Mouse (Mus musculus): Measurements from ENCODE around the gene Cep131.
A peak's percentile ranks its signal among the peaks of the same experiment; 100 is the strongest.

The Cep131 gene

DNA sequence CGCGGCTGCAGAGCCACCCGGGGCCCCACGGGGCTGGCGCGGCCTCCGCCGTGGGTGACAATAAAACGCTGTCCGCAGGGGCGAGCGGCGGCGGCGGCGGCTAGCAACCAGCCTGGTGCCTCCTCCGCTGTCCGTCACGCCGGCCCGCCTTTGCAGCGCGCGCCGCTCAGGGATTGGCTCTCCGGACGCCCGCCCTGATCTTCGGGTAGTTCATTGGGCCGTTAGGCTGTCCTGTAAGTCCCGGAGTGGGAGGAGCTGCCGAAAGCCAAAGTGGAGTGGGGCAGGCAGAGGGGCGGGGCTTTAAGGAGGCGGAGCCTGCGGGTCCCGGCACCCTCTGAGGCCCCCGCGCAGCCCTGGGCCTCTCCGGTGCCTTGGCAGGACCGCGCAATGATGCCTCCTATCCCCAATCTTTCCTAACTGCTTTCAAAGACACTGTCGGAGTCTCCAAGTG lies at the start of gene Cep131:
Gene Cep131, minus strand, starts transcription at position 126 of the 451 bp plus-strand sequence.
- DNase-seq (ENCODE audit: extremely low spot score, low read depth, low spot score): peak; percentile 83

DNA sequence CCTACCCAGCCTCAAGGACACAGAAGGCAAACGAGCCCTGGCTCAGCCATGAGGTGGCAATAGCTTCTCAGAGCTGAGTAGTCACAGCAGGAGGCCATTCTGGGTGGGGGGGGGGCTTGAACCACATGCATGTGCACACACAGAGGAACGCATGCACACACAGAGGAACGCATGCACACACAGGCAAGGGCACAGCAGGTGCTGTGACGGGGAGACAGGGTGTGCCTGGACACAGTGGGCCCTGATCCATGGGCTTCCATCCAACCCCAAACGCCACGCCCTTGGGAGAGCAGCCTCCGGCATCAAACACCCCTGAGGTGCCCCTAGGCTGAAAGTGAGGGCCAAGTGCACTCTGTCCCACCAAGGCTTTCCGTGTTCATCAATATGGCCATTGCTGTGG lies 49.6 kb upstream of the Cep131 start:
- no peak for DNase-seq (ENCODE audit: extremely low spot score, low read depth, low spot score)

GRCm38 (mm10) chr11:120134847-120135530 lies 48.4 kb upstream of the Cep131 start:
- no peak for DNase-seq (ENCODE audit: extremely low spot score, low read depth, low spot score)

DNA sequence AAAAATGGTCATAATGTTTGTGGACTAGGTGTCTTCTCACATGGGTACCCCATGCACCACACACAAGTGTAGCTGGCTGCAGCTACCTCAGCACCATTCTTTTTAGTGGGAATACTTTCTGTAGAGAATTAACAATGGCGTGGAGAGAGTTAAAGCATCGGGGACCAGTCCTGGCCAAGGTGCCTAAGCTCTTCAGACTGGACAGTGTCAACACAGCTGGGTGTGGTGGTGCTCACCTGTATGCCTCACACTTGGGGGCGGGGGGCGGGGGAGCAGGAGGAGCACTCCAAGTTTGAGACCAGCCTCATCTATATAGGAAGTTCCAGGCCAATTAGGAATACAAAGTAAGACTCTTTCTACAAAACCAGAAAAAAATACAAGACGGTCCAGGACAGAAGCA lies 47.5 kb upstream of the Cep131 start:
- DNase-seq (ENCODE audit: extremely low spot score, low read depth, low spot score): no peak

- no peak for DNase-seq (ENCODE audit: extremely low spot score, low read depth, low spot score)
Observed at GRCm38 (mm10) chr11:120129281-120129680, 42.7 kb upstream of the Cep131 start.

GRCm38 (mm10) chr11:120126845-120127244 lies 40.2 kb upstream of the Cep131 start:
- DNase-seq (ENCODE audit: extremely low spot score, low read depth, low spot score): no peak

GRCm38 (mm10) chr11:120122126-120122525 lies 35.5 kb upstream of the Cep131 start:
- DNase-seq (ENCODE audit: extremely low spot score, low read depth, low spot score): no peak

- DNase-seq (ENCODE audit: extremely low spot score, low read depth, low spot score): no peak
Observed at GRCm38 (mm10) chr11:120120642-120121420, 34.2 kb upstream of the Cep131 start.

DNA sequence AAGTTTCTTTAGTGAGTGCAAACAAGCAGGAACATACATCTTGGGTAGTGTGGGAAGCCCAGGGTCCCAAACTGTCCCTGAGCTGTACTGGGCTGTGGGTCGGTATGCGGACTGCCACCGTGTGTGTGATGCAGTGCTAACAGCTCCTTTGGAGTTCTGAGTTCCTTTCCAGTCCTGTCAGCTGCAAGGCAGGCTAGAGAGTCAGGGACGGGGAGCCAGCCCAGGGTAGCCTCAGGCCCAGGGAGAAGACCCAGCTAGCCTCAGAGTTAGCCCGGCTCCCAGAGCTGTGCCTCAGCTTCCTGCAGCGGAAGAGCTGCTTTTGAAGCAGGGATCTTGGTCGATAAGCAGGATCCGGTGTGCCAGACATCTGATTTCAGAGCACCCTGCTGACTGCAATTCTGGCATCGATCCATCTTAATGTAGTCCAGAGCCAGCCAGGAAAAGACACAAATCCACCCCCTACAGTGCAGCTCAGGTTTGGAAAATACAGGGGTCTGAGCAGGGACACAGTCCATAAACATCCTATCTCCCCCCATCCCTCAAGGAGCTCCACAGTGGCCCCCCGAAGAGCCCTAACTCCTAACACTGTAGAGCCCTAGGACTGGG lies 33.4 kb upstream of the Cep131 start:
- DNase-seq (ENCODE audit: extremely low spot score, low read depth, low spot score): no peak

GRCm38 (mm10) chr11:120119108-120119507 lies 32.5 kb upstream of the Cep131 start:
- no peak for DNase-seq (ENCODE audit: extremely low spot score, low read depth, low spot score)

DNA sequence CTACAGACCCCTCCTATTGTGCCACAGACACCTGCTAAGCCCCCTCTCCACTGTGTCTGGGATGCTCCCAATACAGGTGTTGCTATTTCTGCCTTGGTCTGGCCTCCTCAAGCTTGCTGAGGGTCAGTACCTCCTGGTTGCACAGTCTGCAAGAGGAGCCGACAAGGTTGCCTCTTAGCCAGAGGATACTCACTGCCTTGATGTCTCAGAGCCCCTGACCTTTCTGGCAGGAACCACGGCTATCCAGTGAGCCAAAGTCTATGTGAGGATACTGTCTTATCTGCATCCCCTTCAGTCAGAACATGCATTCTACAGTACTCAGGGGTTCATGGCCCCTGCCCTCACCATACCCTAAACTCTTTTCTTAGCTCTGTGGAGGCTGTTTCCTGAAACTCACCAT lies 31.0 kb upstream of the Cep131 start:
- no peak for DNase-seq (ENCODE audit: extremely low spot score, low read depth, low spot score)

GRCm38 (mm10) chr11:120114488-120115215 lies 28.0 kb upstream of the Cep131 start:
- peak; percentile 84 for DNase-seq (ENCODE audit: extremely low spot score, low read depth, low spot score)

- no peak for DNase-seq (ENCODE audit: extremely low spot score, low read depth, low spot score)
Observed at GRCm38 (mm10) chr11:120112136-120112535, 25.5 kb upstream of the Cep131 start.

- DNase-seq (ENCODE audit: extremely low spot score, low read depth, low spot score): no peak
Observed at GRCm38 (mm10) chr11:120111033-120111432, 24.4 kb upstream of the Cep131 start.

DNA sequence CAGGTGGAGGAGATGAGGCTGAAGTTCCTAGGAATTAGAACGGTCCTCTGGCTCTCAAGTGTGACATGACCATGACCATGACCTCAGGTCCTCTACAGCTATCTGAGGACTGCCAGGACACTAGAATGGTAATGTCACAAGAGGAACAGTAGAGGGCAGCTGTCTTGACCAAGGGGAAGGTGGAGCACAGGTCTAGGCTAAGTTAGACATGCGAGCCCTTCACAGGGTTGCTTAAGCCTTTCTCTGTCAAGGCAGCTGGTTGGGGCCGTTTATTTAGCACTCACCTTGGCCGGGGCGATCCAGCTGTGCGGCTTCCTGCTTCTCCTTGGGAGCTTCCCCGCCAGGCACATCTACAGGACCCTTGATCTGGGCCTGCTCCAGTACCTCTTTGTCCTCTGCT lies 23.9 kb upstream of the Cep131 start:
- DNase-seq (ENCODE audit: extremely low spot score, low read depth, low spot score): no peak

GRCm38 (mm10) chr11:120109558-120110210 lies 23.1 kb upstream of the Cep131 start:
- DNase-seq (ENCODE audit: extremely low spot score, low read depth, low spot score): no peak

- no peak for DNase-seq (ENCODE audit: extremely low spot score, low read depth, low spot score)
Observed at GRCm38 (mm10) chr11:120107796-120108195, 21.2 kb upstream of the Cep131 start.

- no peak for DNase-seq (ENCODE audit: extremely low spot score, low read depth, low spot score)
Observed at GRCm38 (mm10) chr11:120107026-120107425, 20.4 kb upstream of the Cep131 start.

DNA sequence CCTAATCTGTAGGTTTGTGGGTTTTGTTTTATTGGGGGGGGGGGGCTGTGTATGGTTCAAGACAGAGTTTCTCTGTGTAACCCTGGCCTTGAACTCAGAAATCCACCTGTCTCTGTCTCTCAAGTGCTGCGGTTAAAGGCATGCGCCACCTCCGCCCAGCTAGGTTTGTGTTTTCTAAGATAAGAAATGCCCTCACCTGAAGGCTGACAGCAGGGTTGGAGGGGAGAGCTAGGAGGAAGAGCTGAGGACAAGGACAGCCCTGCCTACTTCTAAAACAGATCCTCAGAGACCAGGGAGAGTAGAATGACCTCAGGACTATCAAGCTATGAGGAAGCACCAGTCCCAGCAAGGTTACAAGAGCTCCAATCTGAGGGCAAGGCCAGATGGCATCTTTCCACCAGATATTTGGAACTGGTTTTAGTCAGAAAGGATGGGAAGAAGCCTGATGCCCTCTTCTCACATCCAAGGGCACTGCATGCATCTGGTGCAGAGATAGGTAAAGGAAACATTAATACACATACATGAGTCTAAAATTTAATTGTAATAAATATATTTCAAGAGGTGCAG lies 16.9 kb upstream of the Cep131 start:
- no peak for DNase-seq (ENCODE audit: extremely low spot score, low read depth, low spot score)

- peak; percentile 78 for DNase-seq (ENCODE audit: extremely low spot score, low read depth, low spot score)
Observed at GRCm38 (mm10) chr11:120101036-120101435, 14.4 kb upstream of the Cep131 start.

Measured in hindlimb bud, embryonic 11.5 days (tissue).